Mouse (Mus musculus) natural killer cell, adult 2 months (primary cell): ENCODE measurements at regions not wholly inside any gene's neighbourhood (a gene's known extent, or its start where the extent isn't known, plus 50 kb on each side); places are given as distances from the start of the nearest gene placed in this dataset.

ENCODE experiments used
- DNase-seq, 2 experiments: peaks; one replicate each; pipeline ENCODE4 v3.0.0; 2022; ENCODE audit warnings: low spot score in 2 of 2

DNA sequence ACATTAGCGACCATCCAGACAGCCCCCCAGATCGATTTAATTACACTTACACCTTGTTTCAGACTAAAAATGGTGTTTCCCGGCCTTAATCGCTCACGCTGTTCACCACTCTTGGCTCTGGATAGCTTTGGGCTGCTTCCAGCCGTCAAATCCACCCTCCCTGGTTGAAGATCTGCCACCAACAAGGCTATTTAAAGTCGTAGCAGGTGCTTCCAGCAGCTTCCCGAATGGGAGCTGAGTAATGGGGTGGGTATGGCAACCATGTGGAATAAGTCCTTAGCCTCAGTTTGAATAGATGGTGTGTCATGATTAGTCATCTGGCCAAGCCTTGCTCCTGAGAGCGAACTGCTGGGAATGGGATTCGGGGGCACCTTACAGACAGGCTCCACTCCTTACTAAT, 312.8 kb upstream of the 4931429L15Rik start:
- DNase-seq = no peak

DNA sequence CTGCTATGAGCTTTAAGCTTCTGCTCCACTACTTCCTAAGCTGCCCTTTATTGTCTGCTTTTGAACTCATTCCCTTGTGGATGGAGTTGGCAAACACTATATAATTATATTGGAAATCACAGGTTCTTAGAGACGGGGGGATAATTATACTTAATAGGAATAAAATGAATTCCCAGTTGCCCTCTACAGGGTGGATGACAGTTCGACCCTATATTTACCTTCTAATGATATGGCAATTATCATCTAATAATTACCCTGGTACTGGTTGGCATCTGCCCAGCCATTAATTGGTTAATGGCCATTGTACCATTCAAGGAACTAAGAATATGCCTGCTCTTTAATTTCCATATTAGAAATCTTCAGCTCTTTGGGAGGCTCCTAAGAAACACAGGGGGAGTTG, 302.5 kb upstream of the 4931429L15Rik start:
- DNase-seq = no peak

DNA sequence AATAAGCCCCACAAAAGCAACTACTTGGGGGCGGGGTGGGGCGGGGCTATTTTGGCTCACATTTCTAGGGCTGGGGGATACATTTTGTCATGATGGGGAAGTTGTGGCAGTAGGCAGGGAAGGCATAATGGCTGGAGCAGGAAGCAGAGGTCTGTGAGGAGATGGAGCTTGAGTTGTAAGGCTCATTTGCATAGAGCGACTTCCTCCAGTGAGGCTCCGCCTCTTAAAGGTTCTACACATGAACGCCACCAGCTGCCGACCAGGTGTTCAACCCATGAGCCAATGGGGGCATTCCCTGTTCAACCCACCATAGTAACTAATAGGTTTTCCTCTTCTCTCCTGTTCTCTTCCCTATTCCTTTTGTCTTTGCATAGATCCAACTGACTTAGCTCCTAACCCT, 302.1 kb upstream of the 4931429L15Rik start:
- no peak for DNase-seq

DNA sequence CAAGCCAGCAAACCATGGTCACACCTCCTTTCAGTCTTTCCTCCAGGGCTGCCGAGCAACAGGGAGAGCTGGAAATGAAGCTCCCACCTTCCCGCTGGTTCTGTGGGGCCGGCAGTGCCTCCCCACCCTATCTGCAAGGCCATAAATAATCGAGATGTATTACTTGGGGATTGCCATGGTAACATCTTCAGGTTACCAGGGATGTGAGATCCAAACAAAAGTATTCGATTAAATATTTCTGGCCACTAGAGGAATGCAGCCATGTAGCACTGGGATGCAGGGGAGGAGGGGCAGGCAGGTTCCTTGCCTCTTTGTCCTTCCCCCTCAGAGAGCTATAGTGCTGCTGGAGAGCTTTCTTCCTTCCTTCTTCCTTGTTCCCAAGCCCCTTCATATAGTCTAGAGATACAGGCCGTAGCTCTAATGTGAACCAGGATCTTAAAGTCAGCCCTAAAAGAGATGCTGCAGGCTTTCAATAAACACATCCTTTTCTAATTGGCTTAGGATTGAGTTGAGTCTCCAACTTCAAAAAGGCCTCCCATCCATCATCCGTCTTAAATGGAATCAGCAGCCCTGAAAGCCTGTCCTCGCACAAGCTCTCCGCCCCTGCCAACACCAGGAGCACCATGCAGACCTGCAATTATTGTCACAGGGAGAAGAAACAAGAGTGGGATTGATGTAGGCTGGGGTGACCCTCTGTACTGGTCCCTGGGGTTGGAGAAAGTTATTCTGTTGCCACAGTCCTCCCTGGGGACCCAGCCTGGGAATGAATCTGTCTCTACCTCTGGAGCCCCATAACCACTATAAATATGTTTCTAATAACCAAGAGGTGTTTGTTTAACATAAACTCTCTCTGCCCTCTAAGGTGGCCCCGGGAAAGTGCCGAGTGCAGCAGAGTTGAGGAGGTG, 290.6 kb upstream of the 4931429L15Rik start:
- no peak for DNase-seq

DNA sequence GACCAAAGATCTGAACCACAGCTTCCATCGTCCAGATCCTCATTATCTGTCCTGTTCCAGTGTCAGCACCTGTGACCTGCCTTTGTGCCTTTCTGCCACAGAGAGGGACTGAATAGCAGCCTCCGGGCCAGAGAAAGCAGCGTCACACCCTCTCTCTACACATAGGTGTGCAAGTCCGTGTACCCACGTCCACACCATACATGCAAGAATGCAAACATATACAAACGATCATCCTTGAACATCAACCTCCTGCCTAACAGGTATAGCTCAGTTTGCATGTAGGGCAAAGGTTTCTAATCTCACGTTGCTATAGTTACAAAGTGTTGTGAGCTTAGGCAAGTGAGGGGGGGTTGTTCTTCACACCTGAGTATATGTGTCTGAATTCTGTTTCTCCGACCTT, 288.9 kb upstream of the 4931429L15Rik start:
- DNase-seq = no peak

DNA sequence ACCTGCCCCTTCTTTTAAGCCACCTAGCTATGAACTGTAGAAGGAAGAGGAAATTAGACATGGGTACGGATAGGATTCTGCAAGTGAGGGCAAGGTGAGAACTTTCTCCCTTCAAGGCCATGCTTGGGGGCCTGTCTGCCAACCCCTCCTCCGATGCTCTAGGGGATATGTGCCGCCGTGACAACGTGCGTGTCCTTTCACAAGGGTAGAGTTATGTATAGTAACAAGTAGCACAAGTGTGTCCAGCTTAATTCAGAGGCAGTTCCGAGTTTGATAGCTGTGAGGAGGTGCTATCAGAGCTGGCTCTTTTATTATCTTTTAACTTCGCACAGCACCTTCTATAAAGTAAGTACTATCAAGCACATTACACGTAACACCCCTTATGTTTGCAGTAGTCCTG, 281.0 kb upstream of the 4931429L15Rik start:
- no peak for DNase-seq

DNA sequence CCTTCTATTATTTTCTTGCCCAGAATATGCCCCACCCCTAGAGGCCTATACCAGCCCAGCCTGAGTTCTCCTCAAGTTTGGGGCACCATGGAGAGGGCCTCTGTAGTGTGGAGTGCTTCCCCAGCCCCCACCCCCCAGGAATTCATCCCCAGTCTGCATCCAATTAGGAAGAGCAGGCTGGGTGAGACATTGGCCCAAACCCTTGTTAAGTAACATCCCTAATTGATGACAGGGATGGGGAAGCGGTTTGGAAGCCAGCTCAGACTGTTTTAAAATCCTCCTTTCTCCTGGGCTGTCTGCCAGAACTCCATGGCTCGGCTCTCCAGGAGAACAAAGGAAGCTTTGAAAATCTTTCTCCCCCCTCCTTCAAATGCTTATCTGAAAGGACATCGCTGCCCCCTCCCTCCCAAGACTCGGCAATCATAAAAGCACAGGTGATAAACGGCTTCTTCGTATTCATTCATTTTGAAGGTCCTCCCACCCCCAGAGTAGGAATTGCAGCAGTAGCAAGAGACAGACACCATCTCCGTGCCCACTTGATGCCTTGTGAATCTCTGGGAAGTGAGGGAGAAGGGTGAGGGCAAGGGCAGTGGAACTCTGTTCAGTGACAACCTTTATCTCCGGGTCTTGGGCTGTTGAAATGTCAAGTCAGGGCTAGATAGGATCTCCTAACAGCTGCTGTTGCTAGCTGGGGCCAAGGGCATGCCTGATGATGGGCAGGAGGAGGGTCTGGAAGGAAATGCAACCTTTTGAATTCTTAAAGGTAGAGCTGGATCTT, 280.3 kb upstream of the 4931429L15Rik start:
- DNase-seq = no peak

DNA sequence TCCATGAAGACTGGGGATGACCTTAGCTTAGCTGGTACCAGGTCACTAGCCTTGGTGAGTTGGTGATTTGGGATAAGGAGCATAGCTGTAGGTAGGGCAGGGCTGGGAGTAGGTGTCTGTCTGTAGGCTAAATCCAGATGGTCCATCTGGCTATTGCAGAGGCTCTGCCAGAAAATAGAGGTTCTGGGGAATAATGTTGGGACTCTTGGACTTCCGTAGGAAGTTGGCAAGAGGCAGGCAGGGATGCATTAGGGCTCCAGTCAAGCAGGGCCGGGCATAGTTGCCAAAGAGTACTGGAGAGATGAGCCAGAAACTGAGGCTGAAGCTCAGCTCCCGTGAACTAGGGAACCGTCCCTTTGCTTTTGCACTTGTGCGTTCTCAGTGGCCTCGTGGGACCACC, 278.7 kb upstream of the 4931429L15Rik start:
- no peak for DNase-seq

DNA sequence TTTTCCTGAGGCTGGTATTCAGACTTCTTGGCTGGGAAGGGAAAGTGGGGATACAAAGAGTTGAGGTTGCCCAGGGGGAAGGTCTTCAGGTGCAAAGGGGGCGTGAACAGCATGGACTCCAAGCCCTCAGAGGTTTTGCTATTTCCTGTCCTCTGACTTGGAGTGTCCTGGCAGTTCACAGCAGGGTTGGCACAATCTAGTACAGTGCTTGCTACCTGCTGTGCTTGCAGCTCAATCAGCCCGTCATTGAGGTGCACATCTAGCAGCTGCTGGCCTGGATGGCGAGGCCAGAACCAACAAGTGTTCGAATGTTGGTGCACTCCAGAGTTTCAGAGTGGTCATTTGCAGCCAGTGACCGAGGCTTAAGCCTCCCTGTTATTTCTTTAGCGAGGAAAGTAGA, 273.7 kb upstream of the 4931429L15Rik start:
- no peak for DNase-seq

DNA sequence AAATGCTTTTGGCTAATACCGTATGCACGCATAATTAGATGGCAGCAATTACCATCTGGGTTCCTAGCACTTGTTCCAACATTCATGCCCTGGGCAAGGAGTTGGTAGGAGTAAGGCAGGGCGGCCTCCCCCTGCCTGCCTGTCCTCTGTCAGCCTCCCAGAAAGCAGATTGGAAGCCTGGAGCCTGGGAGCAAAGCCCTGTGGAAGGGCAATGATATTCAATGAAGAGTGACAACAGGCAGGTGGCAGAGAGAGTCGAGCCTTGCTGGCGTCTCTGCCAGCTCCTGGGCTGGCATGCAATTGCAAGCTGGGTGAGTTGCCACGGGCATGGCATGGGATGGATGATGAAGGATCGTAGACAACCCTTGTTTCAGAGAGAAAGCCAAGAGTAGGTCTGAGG, 273.1 kb upstream of the 4931429L15Rik start:
- no peak for DNase-seq

DNA sequence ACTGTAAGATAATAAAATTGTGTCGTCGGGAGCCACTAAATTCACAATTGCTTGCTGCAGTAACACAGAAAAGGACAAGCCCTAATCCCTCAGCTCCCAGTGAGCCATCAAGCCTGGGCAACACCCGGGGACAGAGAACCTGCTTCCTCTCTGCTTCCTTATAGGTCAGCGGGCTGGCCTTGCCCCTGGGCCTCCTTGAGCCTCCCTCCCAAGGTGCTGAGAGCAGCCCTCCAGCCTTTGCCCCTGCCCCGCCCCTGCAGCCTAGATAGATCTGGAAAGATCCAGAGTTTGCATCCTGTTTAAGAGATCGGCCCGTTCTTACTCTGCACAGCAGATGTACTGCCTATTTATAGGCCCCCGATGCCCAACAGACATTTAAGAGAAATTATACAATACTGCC, 267.0 kb upstream of the 4931429L15Rik start:
- DNase-seq = no peak

DNA sequence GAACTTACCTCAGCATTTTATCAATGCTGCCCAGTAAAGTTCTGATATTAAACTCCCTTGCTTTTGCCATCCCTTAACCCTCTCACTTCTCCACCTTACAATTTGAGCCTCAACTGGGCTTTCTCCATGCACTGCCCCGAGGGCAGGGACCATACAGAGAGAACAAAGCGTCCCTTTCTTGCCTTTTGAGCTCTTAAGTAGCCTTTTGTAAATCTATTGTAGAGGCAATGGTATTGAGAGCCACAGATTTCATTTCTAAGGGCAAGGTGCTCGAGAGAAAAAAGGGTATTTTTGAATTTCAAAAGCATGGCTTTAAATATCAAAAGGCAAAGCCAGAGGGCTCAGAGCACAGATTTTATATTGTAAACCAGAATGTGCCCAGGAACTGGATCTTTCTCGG, 262.1 kb upstream of the 4931429L15Rik start:
- no peak for DNase-seq

DNA sequence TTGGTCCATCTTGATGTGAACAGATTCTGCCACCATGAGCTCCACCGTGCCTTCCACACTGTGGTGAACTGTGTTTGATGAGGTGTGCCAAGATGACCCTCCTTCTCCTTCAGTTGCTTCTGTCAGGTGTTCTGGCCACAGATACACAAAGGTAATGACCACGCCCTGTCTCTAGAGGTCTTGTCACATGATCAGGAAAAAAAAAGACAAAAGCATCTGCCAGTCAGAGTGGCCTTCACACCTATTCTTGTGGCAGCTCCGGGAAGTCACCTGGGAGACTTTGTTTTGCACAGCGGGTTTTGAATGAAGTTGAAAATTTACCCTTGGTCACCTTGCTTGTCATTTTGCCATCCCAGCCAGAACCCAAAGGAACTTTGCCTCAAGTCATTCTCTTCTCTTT, 242.5 kb upstream of the 4931429L15Rik start:
- no peak for DNase-seq

DNA sequence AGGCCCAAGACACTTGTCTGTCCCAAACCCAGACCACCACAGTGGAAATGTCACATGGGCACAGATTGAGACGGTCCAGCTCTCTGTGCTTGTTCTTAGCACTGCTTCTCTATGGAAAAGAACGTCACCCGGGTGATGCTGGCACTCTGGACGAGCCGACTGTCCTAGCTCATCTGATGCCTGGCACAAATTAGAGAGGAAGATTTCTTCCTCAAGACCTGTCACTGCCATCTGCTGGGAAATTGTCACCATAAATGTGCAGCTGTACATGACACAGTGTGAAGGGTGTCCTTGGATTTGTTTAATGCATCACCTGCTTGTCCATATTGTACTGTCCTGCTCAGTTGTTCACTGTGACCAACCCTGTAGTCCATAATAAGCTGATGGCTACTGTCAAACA, 238.7 kb upstream of the 4931429L15Rik start:
- no peak for DNase-seq

DNA sequence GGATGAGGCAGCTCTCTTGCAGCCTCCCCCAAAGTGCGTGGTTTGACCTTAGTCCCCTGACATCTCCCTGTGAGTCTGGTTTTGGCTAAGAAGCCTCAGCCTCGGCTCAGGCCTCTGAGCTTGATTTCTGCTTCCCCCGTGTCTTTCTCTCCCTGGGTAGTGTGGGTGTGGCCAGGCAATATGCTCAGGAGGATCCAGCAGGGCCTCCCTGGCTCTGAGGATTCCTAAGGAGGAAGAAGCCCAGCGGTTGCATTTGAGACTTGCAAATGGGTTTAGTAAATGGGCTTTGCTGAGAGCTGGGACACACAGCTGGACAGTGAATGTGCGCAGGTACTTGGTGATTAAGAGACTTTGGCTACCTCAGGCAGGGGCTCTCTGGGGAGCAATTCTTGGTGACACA, 238.0 kb upstream of the 4931429L15Rik start:
- no peak for DNase-seq

DNA sequence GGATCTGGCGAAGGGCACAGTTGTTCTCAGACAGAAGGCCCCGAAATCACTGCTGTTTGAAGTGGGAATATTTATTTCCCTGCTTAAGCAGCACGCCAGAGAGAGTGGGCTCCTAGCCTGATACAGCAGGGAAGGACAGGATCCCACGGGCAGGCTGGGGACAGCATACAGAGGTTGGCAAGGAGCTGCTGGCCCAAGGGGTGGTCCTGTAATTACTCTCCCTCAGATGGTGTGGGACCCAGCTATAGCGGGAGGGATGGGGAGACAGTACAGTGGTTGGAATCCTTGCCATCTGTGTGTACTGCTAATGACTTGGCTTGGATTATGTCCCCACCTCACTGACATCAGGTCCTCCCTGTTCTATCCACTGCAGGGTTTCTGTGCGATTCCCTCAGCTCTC, 235.4 kb upstream of the 4931429L15Rik start:
- no peak for DNase-seq

DNA sequence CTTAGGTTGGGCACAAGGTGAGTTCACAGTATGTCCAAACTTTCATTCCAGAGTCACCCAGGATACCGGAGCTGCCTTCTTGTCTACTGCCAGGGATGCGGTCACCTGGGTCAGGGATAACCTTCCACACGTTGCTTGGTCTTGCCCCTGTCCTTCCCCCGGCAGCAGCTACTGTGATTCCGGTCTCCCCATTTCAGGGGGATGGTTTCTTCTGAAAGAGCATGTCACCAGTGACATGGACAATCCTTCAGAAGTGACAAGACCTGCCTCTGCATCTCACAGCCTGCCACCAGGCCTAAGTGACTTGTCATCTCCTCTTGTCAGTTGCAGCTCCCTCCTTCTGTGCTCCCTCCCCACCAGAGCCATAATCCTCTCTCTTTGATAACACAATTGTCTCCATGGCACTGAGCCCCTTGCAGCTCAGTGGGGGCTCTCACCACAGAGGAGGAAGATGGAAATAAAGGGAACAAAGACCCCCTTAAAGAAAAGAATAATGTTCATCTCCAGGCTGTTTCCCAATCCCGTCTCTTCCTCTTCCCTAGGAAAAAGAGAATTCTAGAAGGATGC, 234.9 kb upstream of the 4931429L15Rik start:
- DNase-seq = no peak

DNA sequence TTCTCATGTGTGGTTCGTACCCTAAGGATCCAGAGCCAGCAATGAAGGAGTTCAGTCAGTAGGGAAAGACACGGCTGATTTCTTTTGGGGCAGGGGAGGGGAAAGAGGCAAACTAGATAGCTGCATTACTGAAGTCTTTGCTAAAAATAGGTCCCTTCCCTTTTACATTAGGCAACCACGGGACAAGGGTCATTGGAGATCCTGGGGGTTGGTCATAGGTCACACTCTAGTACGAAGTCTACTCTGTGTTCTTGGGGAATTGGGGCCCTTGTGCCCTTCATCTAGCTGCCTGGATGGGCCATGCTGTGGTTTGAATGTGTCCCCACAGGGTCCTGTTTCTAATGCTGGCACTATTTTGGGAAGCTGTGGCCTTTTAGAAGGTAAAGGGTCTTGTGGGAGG, 229.6 kb upstream of the 4931429L15Rik start:
- no peak for DNase-seq

DNA sequence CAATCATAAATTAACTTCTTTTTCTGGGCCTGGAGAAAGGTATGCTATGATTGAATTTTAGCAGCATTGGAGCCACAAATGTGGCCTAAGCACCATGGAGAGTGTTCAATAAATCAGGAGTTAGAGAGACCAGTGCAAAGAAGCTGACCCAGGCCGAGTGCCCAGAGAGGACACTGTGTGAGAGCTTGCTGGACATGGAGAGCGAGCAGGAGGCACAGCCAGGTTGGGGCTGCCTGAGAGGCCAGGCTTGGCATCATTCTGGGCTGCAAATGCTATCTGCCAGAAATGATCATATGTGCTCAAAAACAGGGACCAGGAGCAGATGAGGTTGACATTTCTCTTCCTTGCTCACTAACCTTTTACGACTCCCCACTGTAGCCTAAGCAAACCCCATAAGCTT, 224.5 kb upstream of the 4931429L15Rik start:
- DNase-seq = no peak

DNA sequence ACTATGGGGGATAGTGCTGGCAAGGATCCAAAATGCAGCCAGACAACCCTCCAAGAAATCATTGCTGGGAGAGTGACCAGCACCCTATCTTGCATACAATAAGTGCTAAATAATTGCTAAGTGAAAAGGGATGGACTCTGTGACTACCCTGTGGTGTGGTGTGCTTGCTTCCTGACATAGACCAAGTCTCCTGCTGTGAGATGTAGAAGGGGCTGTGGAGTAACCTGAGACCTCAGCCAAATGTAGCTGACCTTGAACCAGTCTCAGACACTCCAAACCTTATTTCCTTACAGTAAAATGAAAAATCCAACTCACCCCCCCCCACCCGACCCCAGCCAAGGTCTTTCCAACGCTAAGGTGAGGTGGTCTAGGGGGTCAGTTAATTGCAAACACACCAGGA, 221.2 kb upstream of the 4931429L15Rik start:
- no peak for DNase-seq

DNA sequence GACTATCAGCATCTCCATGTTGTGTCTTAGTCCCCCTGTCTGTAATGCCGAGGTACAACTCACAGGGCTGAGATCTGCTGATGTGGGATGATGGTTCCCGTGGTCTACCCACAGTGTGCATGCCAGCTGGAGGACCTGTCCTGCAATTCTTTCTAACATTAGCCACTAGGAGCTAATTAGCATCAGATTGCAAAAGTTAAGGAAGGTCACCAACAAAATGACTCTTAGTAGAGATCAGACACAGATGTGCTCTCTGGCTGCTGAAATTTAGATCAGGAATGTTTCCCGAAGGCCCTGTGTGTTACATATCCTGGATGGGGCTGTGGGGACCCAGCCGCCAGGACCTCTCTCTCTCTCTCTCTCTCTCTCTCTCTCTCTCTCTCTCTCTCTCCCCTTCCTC, 218.8 kb upstream of the 4931429L15Rik start:
- DNase-seq = no peak

DNA sequence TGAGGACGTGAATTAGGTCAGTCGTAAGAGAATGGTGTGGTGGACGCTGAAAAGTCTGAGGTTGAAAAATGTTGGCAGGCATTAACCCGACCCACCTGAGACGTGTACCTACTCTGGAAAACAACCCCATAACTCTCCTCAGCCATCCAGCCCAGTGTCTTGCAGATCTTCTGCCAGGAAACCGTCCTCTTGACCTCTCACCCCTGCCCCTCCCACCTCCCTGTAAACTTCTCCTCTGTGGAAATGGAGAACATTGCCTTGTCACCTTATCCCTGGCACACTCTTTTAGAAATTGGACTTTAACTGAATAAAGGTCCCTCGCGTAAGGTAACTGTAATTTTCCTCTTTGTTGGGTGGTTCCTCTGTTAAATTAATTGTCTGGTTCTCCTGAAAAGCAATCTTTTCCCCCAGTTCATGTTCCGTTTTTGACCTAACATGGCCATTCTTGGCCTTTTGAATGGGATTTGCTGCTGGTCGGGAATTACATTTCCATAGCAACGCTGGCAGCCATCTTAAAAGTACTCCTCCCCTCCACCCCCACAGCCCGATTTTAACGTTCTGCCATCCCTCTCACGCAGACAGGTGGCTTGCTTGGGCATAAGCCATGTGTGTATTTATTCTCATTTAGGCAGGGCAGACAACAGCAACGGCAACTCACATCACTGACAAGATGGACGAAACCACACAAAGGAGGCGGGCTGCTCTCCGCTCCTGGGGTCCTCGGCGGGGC, 196.8 kb upstream of the 4931429L15Rik start:
- no peak for DNase-seq
